Mouse (Mus musculus): ENCODE data around the gene Olfr1426. TPM values are rescaled to one million over a fixed set of nuclear protein-coding genes. Genes with fewer than 3 reads are reported as not detected.
"Not testable (repeated sequence)": the region's sequence is repeated elsewhere in the genome, so short reads cannot be mapped to it uniquely, and the experiment has no call there.

Olfr1426 gene
- not detected in 2 replicates for polyA plus RNA-seq (2014; fragmentation: Nextera tagmentation; extraction: Ambion mirVana)

DNA sequence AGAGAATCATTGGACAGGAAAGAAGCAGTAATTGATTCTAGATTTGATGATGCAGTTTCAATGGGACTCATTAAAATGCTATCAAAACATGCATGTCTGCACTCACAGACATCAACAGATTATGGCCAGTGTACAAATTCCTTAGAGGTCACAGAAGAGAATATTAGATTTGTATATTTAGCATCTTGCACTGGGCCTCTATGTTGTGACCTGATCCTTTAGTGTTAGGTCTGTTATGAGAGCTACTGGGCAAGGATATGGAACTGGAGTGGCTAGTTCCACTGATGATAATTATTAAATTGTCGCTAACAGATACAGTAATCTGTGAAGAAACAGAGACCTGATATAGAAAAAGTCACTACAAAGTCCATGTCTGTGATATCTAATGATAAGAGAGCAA, at the start of gene Olfr1426:
TSS of gene Olfr1426 (minus strand) at position 101 of the 400 bp plus-strand sequence.
- Histone ChIP-seq H3K4me3 (ENCODE audit: low read depth, low read length) (no peak within 1 kb of the TSS), H3K36me3 (ENCODE audit: insufficient read depth) (no peaks in the 10 kb centered on the region), H3K4me1 (ENCODE audit: insufficient read depth) (no peaks in the 10 kb centered on the region), H3K4me2 (no peak within 1 kb of the TSS), H3K9ac (no peak within 1 kb of the TSS), H3K27me3 (ENCODE audit: insufficient read depth, low read length) (no peaks in the 10 kb centered on the region), H3K9me3 (ENCODE audit: low read depth, low read length) (no peaks in the 10 kb centered on the region), H3K27ac (ENCODE audit: low read depth) (no peak within 1 kb of the TSS)
- DNase-seq (no peak), ATAC-seq (ENCODE audit: insufficient read depth) (no peak)
- 59% methylated on average over 1 of the region's 1 CpGs for WGBS
- no peak for TF ChIP-seq CTCF (IDR thresholded peaks at IDR 0.05; ENCODE audit: low read depth)

DNA sequence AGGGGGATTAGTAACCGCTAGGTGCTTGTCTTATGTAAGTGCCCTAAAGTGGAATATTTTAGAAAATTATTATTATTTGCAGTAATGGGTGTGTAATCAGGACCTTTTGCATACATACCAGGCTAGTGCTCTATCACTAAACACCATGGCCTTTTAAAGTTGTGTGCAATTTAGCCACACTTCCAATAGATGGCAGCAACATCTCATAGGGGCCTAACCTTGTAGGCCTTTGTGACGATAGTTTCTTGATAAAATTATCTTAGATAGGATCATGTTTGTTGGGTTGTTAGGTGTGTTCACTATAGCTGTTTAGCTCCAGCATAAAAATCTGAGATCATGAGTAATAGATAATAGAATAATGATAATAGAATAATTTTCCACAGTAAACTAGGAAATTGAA, 42.5 kb upstream of the Olfr1426 start:
- Histone ChIP-seq H3K9ac (no peak overlapping the region), H3K27ac (ENCODE audit: low read depth) (no peak overlapping the region), H3K4me3 (ENCODE audit: low read depth, low read length) (no peak overlapping the region), H3K9me3 (ENCODE audit: low read depth, low read length) (no peaks in the 10 kb centered on the region), H3K27me3 (ENCODE audit: insufficient read depth, low read length) (no peaks in the 10 kb centered on the region), H3K4me2 (no peak overlapping the region), H3K4me1 (ENCODE audit: insufficient read depth) (no peaks in the 10 kb centered on the region), H3K36me3 (ENCODE audit: insufficient read depth) (no peaks in the 10 kb centered on the region)
- ATAC-seq (ENCODE audit: insufficient read depth), result no peak
- WGBS, result 26% methylated on average over 2 of the region's 2 CpGs
- peak; percentile 67 for TF ChIP-seq CTCF (IDR thresholded peaks at IDR 0.05; ENCODE audit: low read depth)
- peak; percentile 68 for DNase-seq

DNA sequence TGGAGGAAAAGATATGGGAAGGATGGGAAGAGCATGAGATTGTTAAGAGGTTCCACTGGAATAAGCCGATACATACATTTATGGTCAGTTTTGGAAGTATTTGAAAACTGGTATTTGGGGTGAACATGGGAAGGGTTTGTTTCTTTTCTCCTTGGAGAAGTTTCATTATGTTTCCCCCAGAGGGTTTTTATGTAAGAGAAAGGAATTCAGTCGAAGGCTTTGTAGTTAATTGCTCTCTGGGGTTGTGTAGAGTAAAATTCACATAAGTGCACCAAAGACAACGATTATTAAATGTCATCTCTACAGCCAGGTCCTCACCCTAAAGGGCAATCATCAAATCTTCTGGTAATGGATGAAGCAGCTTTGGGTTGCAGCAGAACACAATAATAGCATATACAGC, 31.3 kb upstream of the Olfr1426 start, which contains the start of gene Olfr76:
TSS of gene Olfr76 (minus strand) at position 101 of the 400 bp plus-strand sequence.
- Histone ChIP-seq H3K9ac (no peak within 1 kb of the TSS), H3K27ac (ENCODE audit: low read depth) (no peak within 1 kb of the TSS), H3K4me2 (no peak within 1 kb of the TSS), H3K27me3 (ENCODE audit: insufficient read depth, low read length) (no peaks in the 10 kb centered on the region), H3K9me3 (ENCODE audit: low read depth, low read length) (no peaks in the 10 kb centered on the region), H3K4me1 (ENCODE audit: insufficient read depth) (no peaks in the 10 kb centered on the region), H3K4me3 (ENCODE audit: low read depth, low read length) (no peak within 1 kb of the TSS), H3K36me3 (ENCODE audit: insufficient read depth) (no peaks in the 10 kb centered on the region)
- 69% methylated on average over 3 of the region's 3 CpGs for WGBS
- TF ChIP-seq CTCF (IDR thresholded peaks at IDR 0.05; ENCODE audit: low read depth), result no peak
- DNase-seq, result no peak
- no peak for ATAC-seq (ENCODE audit: insufficient read depth)

DNA sequence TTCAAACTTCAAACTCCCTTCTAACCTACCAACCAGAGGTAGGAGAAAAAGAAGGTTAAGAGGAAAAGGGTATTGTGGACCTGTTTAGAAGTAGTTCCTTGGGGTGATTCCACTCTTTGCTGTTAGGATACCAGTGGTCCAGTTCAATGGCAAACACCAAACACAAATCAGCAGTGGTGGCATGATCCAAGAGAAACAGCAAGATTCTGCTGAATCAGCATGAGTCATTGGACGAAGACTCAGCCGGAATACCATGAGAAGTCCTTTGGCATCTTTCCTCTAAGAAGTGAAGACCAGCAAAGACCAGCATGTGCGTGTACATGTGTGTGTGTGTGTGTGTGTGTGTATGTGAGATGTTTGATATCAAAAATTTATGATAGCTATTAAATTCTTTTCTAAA, 24.7 kb upstream of the Olfr1426 start:
- DNase-seq (no peak), ATAC-seq (ENCODE audit: insufficient read depth) (no peak)
- Histone ChIP-seq H3K27ac (ENCODE audit: low read depth) (no peak overlapping the region), H3K4me3 (ENCODE audit: low read depth, low read length) (no peak overlapping the region), H3K4me2 (no peak overlapping the region), H3K9me3 (ENCODE audit: low read depth, low read length) (no peaks in the 10 kb centered on the region), H3K27me3 (ENCODE audit: insufficient read depth, low read length) (no peaks in the 10 kb centered on the region), H3K4me1 (ENCODE audit: insufficient read depth) (no peaks in the 10 kb centered on the region), H3K36me3 (ENCODE audit: insufficient read depth) (no peaks in the 10 kb centered on the region), H3K9ac (no peak overlapping the region)
- 81% methylated on average over 3 of the region's 3 CpGs for WGBS
- TF ChIP-seq CTCF (IDR thresholded peaks at IDR 0.05; ENCODE audit: low read depth), result no peak

DNA sequence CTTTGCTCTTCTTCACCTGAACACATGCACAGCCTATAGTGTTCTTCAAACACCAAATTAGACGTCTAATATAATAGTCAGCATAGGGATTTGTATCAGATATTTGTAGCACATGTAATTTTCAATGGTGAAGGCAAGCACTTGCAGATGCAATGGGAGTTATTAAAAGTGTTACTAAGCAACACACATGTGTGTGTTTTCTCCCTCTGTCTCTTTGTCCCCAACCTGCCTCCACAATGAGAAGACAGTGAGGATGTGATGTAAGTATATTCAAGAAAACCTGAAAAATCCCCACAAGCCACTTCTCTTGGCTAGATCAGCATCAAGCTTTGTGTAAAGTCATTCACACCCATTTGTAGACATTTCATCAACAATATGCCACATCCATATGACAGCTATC, 24.0 kb upstream of the Olfr1426 start, which contains the start of gene Olfr1428:
TSS of gene Olfr1428 (minus strand) at position 101 of the 400 bp plus-strand sequence.
- H3K36me3 ChIP-seq (ENCODE audit: insufficient read depth), result no peaks in the 10 kb centered on the region
- ATAC-seq (ENCODE audit: insufficient read depth) (no peak), DNase-seq (no peak)
- H3K9ac ChIP-seq, result no peak within 1 kb of the TSS
- H3K27ac ChIP-seq (ENCODE audit: low read depth), result no peak within 1 kb of the TSS
- no peaks in the 10 kb centered on the region for H3K4me1 ChIP-seq (ENCODE audit: insufficient read depth)
- H3K27me3 ChIP-seq (ENCODE audit: insufficient read depth, low read length), result no peaks in the 10 kb centered on the region
- no peak within 1 kb of the TSS for H3K4me3 ChIP-seq (ENCODE audit: low read depth, low read length)
- H3K9me3 ChIP-seq (ENCODE audit: low read depth, low read length), result no peaks in the 10 kb centered on the region
- no peak for TF ChIP-seq CTCF (IDR thresholded peaks at IDR 0.05; ENCODE audit: low read depth)
- H3K4me2 ChIP-seq, result no peak within 1 kb of the TSS
- WGBS, result 67% methylated on average over 1 of the region's 1 CpGs

DNA sequence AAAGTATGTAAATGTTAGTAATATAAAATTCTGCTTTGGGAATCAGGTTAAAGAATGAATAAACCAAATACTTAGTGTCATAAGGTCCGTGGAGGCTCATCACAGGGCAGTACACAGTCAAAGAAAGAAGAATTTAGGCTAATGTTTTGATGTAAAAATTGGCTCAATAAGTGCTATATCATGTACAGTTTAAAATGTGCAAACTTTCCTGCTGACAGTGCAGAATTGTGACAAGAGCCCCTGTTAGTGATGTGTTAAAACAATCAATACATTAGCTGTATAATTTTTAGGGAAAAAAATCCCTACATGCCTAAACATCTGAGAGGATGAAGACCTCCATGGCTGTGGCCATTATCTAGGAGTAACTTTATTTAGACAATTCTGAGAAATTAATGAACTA, 22.0 kb upstream of the Olfr1426 start:
- Histone ChIP-seq H3K27ac (ENCODE audit: low read depth) (no peak overlapping the region), H3K36me3 (ENCODE audit: insufficient read depth) (no peaks in the 10 kb centered on the region), H3K27me3 (ENCODE audit: insufficient read depth, low read length) (no peaks in the 10 kb centered on the region), H3K4me3 (ENCODE audit: low read depth, low read length) (no peak overlapping the region), H3K4me2 (no peak overlapping the region), H3K4me1 (ENCODE audit: insufficient read depth) (no peaks in the 10 kb centered on the region), H3K9me3 (ENCODE audit: low read depth, low read length) (no peaks in the 10 kb centered on the region), H3K9ac (no peak overlapping the region)
- ATAC-seq (ENCODE audit: insufficient read depth) (no peak), DNase-seq (no peak)
- WGBS, result 43% methylated on average over 1 of the region's 1 CpGs
- no peak for TF ChIP-seq CTCF (IDR thresholded peaks at IDR 0.05; ENCODE audit: low read depth)

DNA sequence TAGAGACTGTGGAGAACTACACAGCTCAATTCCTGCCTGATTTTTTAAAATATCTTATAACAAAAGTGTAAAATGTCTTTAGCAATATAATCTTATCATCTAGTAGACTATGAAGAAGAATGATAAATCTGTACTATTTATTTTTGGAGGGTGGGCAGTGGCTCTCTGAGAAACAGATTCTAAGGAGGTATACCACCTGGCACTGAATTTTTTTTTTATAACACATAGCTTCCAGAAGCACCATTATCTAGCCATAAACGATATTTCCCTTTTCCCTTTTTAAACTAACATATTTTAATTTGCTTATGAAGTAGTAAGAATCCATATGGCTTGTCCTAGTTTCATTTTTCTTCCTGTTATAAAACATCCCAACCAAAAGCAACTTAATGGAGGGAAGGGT, 12.7 kb upstream of the Olfr1426 start:
- DNase-seq (no peak), ATAC-seq (ENCODE audit: insufficient read depth) (no peak)
- Histone ChIP-seq H3K27ac (ENCODE audit: low read depth) (no peak overlapping the region), H3K4me3 (ENCODE audit: low read depth, low read length) (no peak overlapping the region), H3K9ac (no peak overlapping the region), H3K4me2 (no peak overlapping the region), H3K4me1 (ENCODE audit: insufficient read depth) (no peaks in the 10 kb centered on the region), H3K9me3 (ENCODE audit: low read depth, low read length) (no peaks in the 10 kb centered on the region), H3K27me3 (ENCODE audit: insufficient read depth, low read length) (no peaks in the 10 kb centered on the region), H3K36me3 (ENCODE audit: insufficient read depth) (no peaks in the 10 kb centered on the region)
- 57% methylated on average over 1 of the region's 1 CpGs for WGBS
- no peak for TF ChIP-seq CTCF (IDR thresholded peaks at IDR 0.05; ENCODE audit: low read depth)

DNA sequence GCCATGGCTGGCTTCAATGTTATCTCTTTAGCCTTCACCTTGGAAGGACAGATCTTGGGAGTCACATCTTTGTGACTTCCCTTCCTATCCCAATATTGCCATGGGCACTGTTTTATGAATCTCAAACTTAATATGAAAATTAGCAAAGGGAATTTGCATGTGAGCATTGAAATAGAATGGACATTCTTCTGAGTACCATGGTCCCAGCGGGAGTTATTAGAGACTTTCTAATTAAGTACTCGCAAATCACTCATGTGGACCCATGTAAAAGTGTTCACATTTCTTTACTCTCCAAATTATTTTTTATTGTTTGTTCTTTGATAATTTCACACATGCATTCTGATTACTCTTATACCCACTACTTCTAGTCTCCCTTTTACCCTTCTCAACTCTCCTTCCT, 11.4 kb upstream of the Olfr1426 start, which contains the start of gene Olfr1427:
TSS of gene Olfr1427 (minus strand) at position 101 of the 400 bp plus-strand sequence.
- H3K4me1 ChIP-seq (ENCODE audit: insufficient read depth), result no peaks in the 10 kb centered on the region

DNA sequence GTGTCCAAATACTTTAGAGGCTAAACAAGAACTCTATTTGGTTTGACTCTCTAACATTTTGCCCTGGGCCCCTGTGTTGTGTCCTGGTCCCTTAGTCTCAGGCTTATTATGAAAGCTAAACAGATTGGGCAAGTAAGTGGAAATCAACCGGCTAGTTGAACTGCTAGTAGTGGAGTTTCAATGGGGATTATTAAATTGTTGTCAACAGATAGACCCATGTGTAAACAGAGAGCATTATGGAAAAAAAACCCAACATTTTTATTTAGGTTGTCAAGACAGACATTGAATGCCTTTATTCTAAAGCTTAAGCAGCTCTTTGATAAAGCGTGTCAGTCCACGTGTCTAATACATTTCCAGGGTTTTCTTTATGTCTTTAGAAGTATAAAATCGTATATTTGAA, 14.2 kb downstream of the Olfr1426 start, which contains the start of gene Olfr1425:
TSS of gene Olfr1425 (minus strand) at position 101 of the 400 bp plus-strand sequence.
- not testable (repeated sequence) for H3K27me3 ChIP-seq (ENCODE audit: insufficient read depth, low read length); H3K27ac ChIP-seq (ENCODE audit: low read depth); H3K4me1 ChIP-seq (ENCODE audit: insufficient read depth); H3K4me3 ChIP-seq (ENCODE audit: low read depth, low read length); ATAC-seq (ENCODE audit: insufficient read depth); H3K4me2 ChIP-seq; H3K36me3 ChIP-seq (ENCODE audit: insufficient read depth); DNase-seq; H3K9ac ChIP-seq; H3K9me3 ChIP-seq (ENCODE audit: low read depth, low read length)
- 77% methylated on average over 4 of the region's 4 CpGs for WGBS

More for the DNA sequence above, 11.4 kb upstream of the Olfr1426 start, which contains the start of gene Olfr1427:
- H3K4me2 ChIP-seq, result no peak within 1 kb of the TSS
- no peak within 1 kb of the TSS for H3K9ac ChIP-seq
- no peaks in the 10 kb centered on the region for H3K9me3 ChIP-seq (ENCODE audit: low read depth, low read length)
- H3K4me3 ChIP-seq (ENCODE audit: low read depth, low read length), result no peak within 1 kb of the TSS
- TF ChIP-seq CTCF (IDR thresholded peaks at IDR 0.05; ENCODE audit: low read depth), result no peak
- DNase-seq (no peak), ATAC-seq (ENCODE audit: insufficient read depth) (no peak)
- no peaks in the 10 kb centered on the region for H3K27me3 ChIP-seq (ENCODE audit: insufficient read depth, low read length)
- no peaks in the 10 kb centered on the region for H3K36me3 ChIP-seq (ENCODE audit: insufficient read depth)
- WGBS, result 93% methylated on average over 2 of the region's 2 CpGs
- no peak within 1 kb of the TSS for H3K27ac ChIP-seq (ENCODE audit: low read depth)

DNA sequence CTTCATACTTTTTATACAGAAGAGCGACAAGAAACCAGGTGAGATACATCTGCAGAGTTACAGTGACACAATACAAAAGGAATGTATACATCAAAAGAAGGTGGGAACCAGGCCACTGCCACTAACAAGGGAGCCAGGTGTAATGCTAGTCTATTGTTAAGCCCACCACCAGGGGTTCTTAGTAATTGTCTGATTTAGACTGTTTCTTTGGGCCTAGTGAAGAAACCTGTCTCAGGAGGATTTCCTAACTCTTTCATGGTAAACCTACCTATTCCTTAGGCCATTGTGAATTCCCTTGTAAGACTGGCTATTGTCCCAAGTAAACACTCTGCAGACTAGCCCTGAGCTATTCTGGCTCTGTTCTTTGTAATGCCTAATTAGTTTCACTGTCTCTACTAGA, 22.3 kb downstream of the Olfr1426 start:
- not testable (repeated sequence) for DNase-seq; H3K9ac ChIP-seq; H3K9me3 ChIP-seq (ENCODE audit: low read depth, low read length); H3K27me3 ChIP-seq (ENCODE audit: insufficient read depth, low read length); H3K4me2 ChIP-seq; H3K36me3 ChIP-seq (ENCODE audit: insufficient read depth); H3K4me1 ChIP-seq (ENCODE audit: insufficient read depth); H3K27ac ChIP-seq (ENCODE audit: low read depth); ATAC-seq (ENCODE audit: insufficient read depth); H3K4me3 ChIP-seq (ENCODE audit: low read depth, low read length)
- 71% methylated on average over 1 of the region's 1 CpGs for WGBS

All from lung, embryonic 14.5 days (tissue).